Mouse (Mus musculus): ENCODE data around the gene H2-Oa. TPM values are rescaled to one million over a fixed set of nuclear protein-coding genes. Genes with fewer than 3 reads are reported as not detected.

Gene H2-Oa
- polyA plus RNA-seq, 1 experiment from 2014 or later: 0.22 TPM

- no peaks in the 10 kb centered on the region for H3K27me3 ChIP-seq (replicated peaks; ENCODE audit: control insufficient read depth, insufficient read depth, low read length)
- no peak for ATAC-seq
- H3K4me3 ChIP-seq (ENCODE audit: low read depth, low read length): no peak overlapping the region
- no peaks in the 10 kb centered on the region for H3K36me3 ChIP-seq (ENCODE audit: control insufficient read depth, insufficient read depth, low read length)
- no peak overlapping the region for H3K4me2 ChIP-seq (ENCODE audit: low read length)
- H3K9ac ChIP-seq (ENCODE audit: low read length): no peak overlapping the region
- no peak overlapping the region for H3K27ac ChIP-seq (ENCODE audit: low read depth, low read length)
- no peaks in the 10 kb centered on the region for H3K4me1 ChIP-seq (ENCODE audit: control insufficient read depth, insufficient read depth, low read length)
- WGBS: 87% methylated on average over 3 of the region's 3 CpGs
- DNase-seq (ENCODE audit: low spot score): no peak
- no peaks in the 10 kb centered on the region for H3K9me3 ChIP-seq (replicated peaks; ENCODE audit: control insufficient read depth, low read length)
Observed at GRCm38 (mm10) chr17:34096497-34097010, 4.4 kb downstream of the H2-Oa start.

GRCm38 (mm10) chr17:34097272-34097671, 5.1 kb downstream of the H2-Oa start:
- H3K4me2 ChIP-seq (ENCODE audit: low read length): no peak overlapping the region
- ATAC-seq: no peak
- no peak for DNase-seq (ENCODE audit: low spot score)
- H3K9ac ChIP-seq (ENCODE audit: low read length): no peak overlapping the region
- no peaks in the 10 kb centered on the region for H3K36me3 ChIP-seq (ENCODE audit: control insufficient read depth, insufficient read depth, low read length)
- no peaks in the 10 kb centered on the region for H3K9me3 ChIP-seq (replicated peaks; ENCODE audit: control insufficient read depth, low read length)
- no peak overlapping the region for H3K27ac ChIP-seq (ENCODE audit: low read depth, low read length)
- no peaks in the 10 kb centered on the region for H3K4me1 ChIP-seq (ENCODE audit: control insufficient read depth, insufficient read depth, low read length)
- WGBS: 52% methylated on average over 5 of the region's 5 CpGs
- no peaks in the 10 kb centered on the region for H3K27me3 ChIP-seq (replicated peaks; ENCODE audit: control insufficient read depth, insufficient read depth, low read length)
- H3K4me3 ChIP-seq (ENCODE audit: low read depth, low read length): no peak overlapping the region

GRCm38 (mm10) chr17:34098709-34099479, 6.8 kb downstream of the H2-Oa start:
- H3K36me3 ChIP-seq (ENCODE audit: control insufficient read depth, insufficient read depth, low read length): no peaks in the 10 kb centered on the region
- no peaks in the 10 kb centered on the region for H3K9me3 ChIP-seq (replicated peaks; ENCODE audit: control insufficient read depth, low read length)
- H3K4me2 ChIP-seq (ENCODE audit: low read length): no peak overlapping the region
- no peak overlapping the region for H3K27ac ChIP-seq (ENCODE audit: low read depth, low read length)
- DNase-seq (ENCODE audit: low spot score) (no peak), ATAC-seq (no peak)
- H3K9ac ChIP-seq (ENCODE audit: low read length): no peak overlapping the region
- H3K4me1 ChIP-seq (ENCODE audit: control insufficient read depth, insufficient read depth, low read length): no peaks in the 10 kb centered on the region
- H3K4me3 ChIP-seq (ENCODE audit: low read depth, low read length): no peak overlapping the region
- H3K27me3 ChIP-seq (replicated peaks; ENCODE audit: control insufficient read depth, insufficient read depth, low read length): no peaks in the 10 kb centered on the region
- WGBS: 63% methylated on average over 10 of the region's 10 CpGs

GRCm38 (mm10) chr17:34099531-34099930, 7.4 kb downstream of the H2-Oa start:
- no peaks in the 10 kb centered on the region for H3K4me1 ChIP-seq (ENCODE audit: control insufficient read depth, insufficient read depth, low read length)
- no peak for ATAC-seq
- H3K27me3 ChIP-seq (replicated peaks; ENCODE audit: control insufficient read depth, insufficient read depth, low read length): no peaks in the 10 kb centered on the region
- no peaks in the 10 kb centered on the region for H3K36me3 ChIP-seq (ENCODE audit: control insufficient read depth, insufficient read depth, low read length)
- 0 out of 2 replicates have a peak overlapping the region, but pooled peaks have one; percentile 1 for H3K9ac ChIP-seq (ENCODE audit: low read length)
- WGBS: 21% methylated on average over 5 of the region's 5 CpGs
- no peak overlapping the region for H3K27ac ChIP-seq (ENCODE audit: low read depth, low read length)
- H3K4me3 ChIP-seq (ENCODE audit: low read depth, low read length): no peak overlapping the region
- H3K4me2 ChIP-seq (ENCODE audit: low read length): no peak overlapping the region
- peak; percentile 58 for DNase-seq (ENCODE audit: low spot score)
- H3K9me3 ChIP-seq (replicated peaks; ENCODE audit: control insufficient read depth, low read length): no peaks in the 10 kb centered on the region

GRCm38 (mm10) chr17:34101185-34101584, 9.0 kb downstream of the H2-Oa start:
- no peak overlapping the region for H3K4me2 ChIP-seq (ENCODE audit: low read length)
- no peak overlapping the region for H3K27ac ChIP-seq (ENCODE audit: low read depth, low read length)
- peak; percentile 5; the same call in 1 of the 2 replicates for ATAC-seq
- DNase-seq (ENCODE audit: low spot score): no peak
- H3K4me3 ChIP-seq (ENCODE audit: low read depth, low read length): no peak overlapping the region
- no peaks in the 10 kb centered on the region for H3K9me3 ChIP-seq (replicated peaks; ENCODE audit: control insufficient read depth, low read length)
- no peaks in the 10 kb centered on the region for H3K27me3 ChIP-seq (replicated peaks; ENCODE audit: control insufficient read depth, insufficient read depth, low read length)
- no peaks in the 10 kb centered on the region for H3K4me1 ChIP-seq (ENCODE audit: control insufficient read depth, insufficient read depth, low read length)
- H3K36me3 ChIP-seq (ENCODE audit: control insufficient read depth, insufficient read depth, low read length): no peaks in the 10 kb centered on the region
- H3K9ac ChIP-seq (ENCODE audit: low read length): no peak overlapping the region
- WGBS: 37% methylated on average over 5 of the region's 5 CpGs

GRCm38 (mm10) chr17:34101604-34102032, 9.5 kb downstream of the H2-Oa start:
- Histone ChIP-seq H3K9me3 (replicated peaks; ENCODE audit: control insufficient read depth, low read length) (no peaks in the 10 kb centered on the region), H3K4me2 (ENCODE audit: low read length) (peak overlapping the region; percentile 33; the same call in 1 of the 2 replicates), H3K36me3 (ENCODE audit: control insufficient read depth, insufficient read depth, low read length) (no peaks in the 10 kb centered on the region), H3K27me3 (replicated peaks; ENCODE audit: control insufficient read depth, insufficient read depth, low read length) (no peaks in the 10 kb centered on the region), H3K9ac (ENCODE audit: low read length) (peak overlapping the region; percentile 25; the same call in 1 of the 2 replicates), H3K4me1 (ENCODE audit: control insufficient read depth, insufficient read depth, low read length) (no peaks in the 10 kb centered on the region), H3K27ac (ENCODE audit: low read depth, low read length) (no peak overlapping the region), H3K4me3 (ENCODE audit: low read depth, low read length) (no peak overlapping the region)
- 6% methylated on average over 12 of the region's 12 CpGs for WGBS
- peak; percentile 88 for ATAC-seq
- peak; percentile 96 for DNase-seq (ENCODE audit: low spot score)

GRCm38 (mm10) chr17:34102831-34103230, 10.7 kb downstream of the H2-Oa start:
- H3K4me2 ChIP-seq (ENCODE audit: low read length): no peak overlapping the region
- H3K9ac ChIP-seq (ENCODE audit: low read length): no peak overlapping the region
- H3K27me3 ChIP-seq (replicated peaks; ENCODE audit: control insufficient read depth, insufficient read depth, low read length): no peaks in the 10 kb centered on the region
- no peak overlapping the region for H3K27ac ChIP-seq (ENCODE audit: low read depth, low read length)
- H3K36me3 ChIP-seq (ENCODE audit: control insufficient read depth, insufficient read depth, low read length): no peaks in the 10 kb centered on the region
- no peak for ATAC-seq
- H3K9me3 ChIP-seq (replicated peaks; ENCODE audit: control insufficient read depth, low read length): no peaks in the 10 kb centered on the region
- no peak for DNase-seq (ENCODE audit: low spot score)
- H3K4me1 ChIP-seq (ENCODE audit: control insufficient read depth, insufficient read depth, low read length): no peaks in the 10 kb centered on the region
- WGBS: 76% methylated on average over 6 of the region's 6 CpGs
- H3K4me3 ChIP-seq (ENCODE audit: low read depth, low read length): no peak overlapping the region

GRCm38 (mm10) chr17:34104804-34105203, 12.7 kb downstream of the H2-Oa start:
- no peak for ATAC-seq
- H3K4me3 ChIP-seq (ENCODE audit: low read depth, low read length): no peak overlapping the region
- peaks cover 9% of the 10 kb centered on the region for H3K36me3 ChIP-seq (ENCODE audit: control insufficient read depth, insufficient read depth, low read length)
- H3K9ac ChIP-seq (ENCODE audit: low read length): no peak overlapping the region
- 88% methylated on average over 9 of the region's 9 CpGs for WGBS
- H3K27me3 ChIP-seq (replicated peaks; ENCODE audit: control insufficient read depth, insufficient read depth, low read length): no peaks in the 10 kb centered on the region
- no peaks in the 10 kb centered on the region for H3K9me3 ChIP-seq (replicated peaks; ENCODE audit: control insufficient read depth, low read length)
- DNase-seq (ENCODE audit: low spot score): no peak
- no peaks in the 10 kb centered on the region for H3K4me1 ChIP-seq (ENCODE audit: control insufficient read depth, insufficient read depth, low read length)
- H3K4me2 ChIP-seq (ENCODE audit: low read length): no peak overlapping the region
- no peak overlapping the region for H3K27ac ChIP-seq (ENCODE audit: low read depth, low read length)

- DNase-seq (ENCODE audit: low spot score) (no peak), ATAC-seq (no peak)
- no peaks in the 10 kb centered on the region for H3K27me3 ChIP-seq (replicated peaks; ENCODE audit: control insufficient read depth, insufficient read depth, low read length)
- 90% methylated on average over 7 of the region's 7 CpGs for WGBS
- H3K4me2 ChIP-seq (ENCODE audit: low read length): no peak overlapping the region
- H3K9ac ChIP-seq (ENCODE audit: low read length): no peak overlapping the region
- no peak overlapping the region for H3K4me3 ChIP-seq (ENCODE audit: low read depth, low read length)
- H3K36me3 ChIP-seq (ENCODE audit: control insufficient read depth, insufficient read depth, low read length): peaks cover 26% of the 10 kb centered on the region
- H3K9me3 ChIP-seq (replicated peaks; ENCODE audit: control insufficient read depth, low read length): no peaks in the 10 kb centered on the region
- H3K4me1 ChIP-seq (ENCODE audit: control insufficient read depth, insufficient read depth, low read length): no peaks in the 10 kb centered on the region
- no peak overlapping the region for H3K27ac ChIP-seq (ENCODE audit: low read depth, low read length)
Observed at GRCm38 (mm10) chr17:34106555-34106954, 14.4 kb downstream of the H2-Oa start.

Data from forebrain, embryonic 14.5 days (tissue).